Mouse (Mus musculus): ENCODE data around the gene Depdc7.

- no peak for TF ChIP-seq CTCF (IDR thresholded peaks at IDR 0.05; ENCODE audit: control insufficient read depth, insufficient read depth, insufficient read length)
- TF ChIP-seq MYOD1 (IDR thresholded peaks at IDR 0.05; ENCODE audit: control insufficient read depth, insufficient read length, low read depth), result no peak
- no peak for TF ChIP-seq USF1 (IDR thresholded peaks at IDR 0.05; ENCODE audit: low read depth)
- no peak for TF ChIP-seq CEBPB (IDR thresholded peaks at IDR 0.05; ENCODE audit: low read depth)
Measured at GRCm38 (mm10) chr2:104741015-104741758, 1.5 kb downstream of the Depdc7 start.
